Mouse (Mus musculus) MEL (cell line): ENCODE measurements around the gene Nucks1. TPM values are rescaled to one million over a fixed set of nuclear protein-coding genes. Genes with fewer than 3 reads are reported as not detected.
A peak's percentile ranks its signal among the peaks of the same experiment; 100 is the strongest.
"Not testable (repeated sequence)": the region's sequence is repeated elsewhere in the genome, so short reads cannot be mapped to it uniquely, and the experiment has no call there.

Experiments used
- DNase-seq: peaks from one replicate; pipeline ENCODE4 v3.0.0; 2011; ENCODE audit warnings: low read depth, low spot score
- H3K27ac ChIP-seq: 2 replicates; pipeline ENCODE4 v1.5.1; 2012; ENCODE audit warnings: low read depth, mild to moderate bottlenecking, control low read depth, low read length, moderate library complexity; ENCODE audit not compliant: control insufficient read depth
- H3K27me3 ChIP-seq, 2 experiments: fragments of 150-350 bp in 1 of 2; sonication (generic) in 1 of 2; 2 replicates each; pipeline ENCODE4 v1.6.1; 2012; ENCODE audit warnings: low read length in 2 of 2, mild to moderate bottlenecking in 2 of 2, improper control_type of control experiment in 1 of 2, moderate library complexity in 1 of 2; ENCODE audit not compliant: insufficient read depth in 2 of 2, control insufficient read depth in 1 of 2
- H3K36me3 ChIP-seq, 2 experiments: 2 replicates each; pipeline ENCODE4 v1.6.1; 2012 to 2014; ENCODE audit warnings: low read length in 2 of 2, improper control_type of control experiment in 1 of 2, inconsistent platforms in 1 of 2, mild to moderate bottlenecking in 1 of 2; ENCODE audit not compliant: insufficient read depth in 2 of 2, control insufficient read depth in 1 of 2
- H3K4me1 ChIP-seq, 2 experiments: fragments of 150-350 bp in 1 of 2; sonication (generic) in 1 of 2; 2 replicates each; pipeline ENCODE4 v1.6.1; 2012; ENCODE audit warnings: low read length in 2 of 2, improper control_type of control experiment in 1 of 2, mild to moderate bottlenecking in 1 of 2; ENCODE audit not compliant: insufficient read depth in 2 of 2, control insufficient read depth in 1 of 2
- H3K4me3 ChIP-seq, 2 experiments: fragments of 150-350 bp in 1 of 2; sonication (generic) in 1 of 2; 2 replicates each; pipeline ENCODE4 v1.5.1; 2012; ENCODE audit warnings: low read depth in 2 of 2, low read length in 2 of 2, mild to moderate bottlenecking in 2 of 2, moderate library complexity in 2 of 2, control low read depth in 1 of 2, improper control_type of control experiment in 1 of 2; ENCODE audit not compliant: control insufficient read depth in 1 of 2, insufficient read depth in 1 of 2
- H3K79me2 ChIP-seq: 2 replicates; pipeline ENCODE4 v1.6.1; 2012; ENCODE audit warnings: mild to moderate bottlenecking, low read length, moderate library complexity; ENCODE audit not compliant: control insufficient read depth, poor library complexity, insufficient read depth
- H3K9ac ChIP-seq: 2 replicates; pipeline ENCODE4 v1.6.1; 2012; ENCODE audit warnings: low read depth, mild to moderate bottlenecking, control low read depth, low read length, moderate library complexity; ENCODE audit not compliant: control insufficient read depth, poor library complexity, severe bottlenecking
- H3K9me3 ChIP-seq: fragments of 150-350 bp; sonication (generic); replicated peaks from 2 replicates; pipeline ENCODE4 v1.6.1; 2012; ENCODE audit warnings: mild to moderate bottlenecking, low read length, improper control_type of control experiment, moderate library complexity; ENCODE audit not compliant: insufficient read depth
- CHD1 ChIP-seq: IDR thresholded peaks from 2 replicates; pipeline ENCODE4 v1.6.1; 2012; ENCODE audit warnings: low read depth, mild to moderate bottlenecking, inconsistent platforms, low read length, improper control_type of control experiment
- CHD2 ChIP-seq: IDR thresholded peaks from 2 replicates; pipeline ENCODE4 v1.6.1; 2011; ENCODE audit warnings: low read length, improper control_type of control experiment
- E2F4 ChIP-seq: IDR thresholded peaks from 2 replicates; pipeline ENCODE4 v1.6.1; 2011; ENCODE audit warnings: low read depth, low read length, improper control_type of control experiment, borderline replicate concordance
- ELF1 ChIP-seq: IDR thresholded peaks from 2 replicates; pipeline ENCODE4 v1.6.1; 2014; ENCODE audit warnings: low read depth, mild to moderate bottlenecking, inconsistent platforms, low read length, improper control_type of control experiment, moderate library complexity
- EP300 ChIP-seq, 2 experiments: IDR thresholded peaks; 2 replicates each; pipeline ENCODE4 v1.6.1; 2011; ENCODE audit warnings: improper control_type of control experiment in 2 of 2, low read length in 2 of 2, low read depth in 1 of 2, mild to moderate bottlenecking in 1 of 2
- GABPA ChIP-seq: IDR thresholded peaks from 2 replicates; pipeline ENCODE4 v1.6.1; 2012; ENCODE audit warnings: low read depth, mild to moderate bottlenecking, inconsistent platforms, low read length, improper control_type of control experiment, moderate library complexity
- GATA1 ChIP-seq: IDR thresholded peaks from 2 replicates; pipeline ENCODE4 v1.6.1; 2011; ENCODE audit warnings: low read depth, low read length, improper control_type of control experiment
- HCFC1 ChIP-seq: IDR thresholded peaks from 2 replicates; pipeline ENCODE4 v1.6.1; 2012; ENCODE audit warnings: low read depth, mild to moderate bottlenecking, inconsistent platforms, low read length, improper control_type of control experiment, moderate library complexity
- MAX ChIP-seq: IDR thresholded peaks from 2 replicates; pipeline ENCODE4 v1.6.1; 2011; ENCODE audit warnings: low read length, improper control_type of control experiment
- MAZ ChIP-seq: IDR thresholded peaks from 2 replicates; pipeline ENCODE4 v1.6.1; 2012; ENCODE audit warnings: low read depth, mild to moderate bottlenecking, inconsistent platforms, low read length, improper control_type of control experiment
- MEF2A ChIP-seq: IDR thresholded peaks from 2 replicates; pipeline ENCODE4 v1.6.1; 2014; ENCODE audit warnings: low read depth, mild to moderate bottlenecking, inconsistent platforms, low read length, improper control_type of control experiment; ENCODE audit not compliant: poor library complexity, insufficient replicate concordance, severe bottlenecking; ENCODE audit errors: extremely low read depth
- MXI1 ChIP-seq: IDR thresholded peaks from 2 replicates; pipeline ENCODE4 v1.6.1; 2011; ENCODE audit warnings: mild to moderate bottlenecking, low read depth, low read length, improper control_type of control experiment
- NELFE ChIP-seq: IDR thresholded peaks from 2 replicates; pipeline ENCODE4 v1.6.1; 2011; ENCODE audit warnings: low read depth, low read length, improper control_type of control experiment
- POLR2A ChIP-seq, 2 experiments: IDR thresholded peaks; 2 replicates each; pipeline ENCODE4 v1.6.1; 2011 to 2012; ENCODE audit warnings: low read length in 2 of 2, mild to moderate bottlenecking in 2 of 2, control low read depth in 1 of 2, improper control_type of control experiment in 1 of 2, low read depth in 1 of 2, moderate library complexity in 1 of 2; ENCODE audit not compliant: control insufficient read depth in 1 of 2, insufficient read depth in 1 of 2, poor library complexity in 1 of 2
- POLR2AphosphoS2 ChIP-seq: IDR thresholded peaks from 2 replicates; pipeline ENCODE4 v1.6.1; 2011; ENCODE audit warnings: low read length, improper control_type of control experiment
- RCOR1 ChIP-seq: IDR thresholded peaks from 2 replicates; pipeline ENCODE4 v1.6.1; 2012; ENCODE audit warnings: low read depth, mild to moderate bottlenecking, inconsistent platforms, low read length, improper control_type of control experiment
- SIN3A ChIP-seq: IDR thresholded peaks from 2 replicates; pipeline ENCODE4 v1.6.1; 2012; ENCODE audit warnings: low read length, improper control_type of control experiment, inconsistent platforms
- TBP ChIP-seq: IDR thresholded peaks from 2 replicates; pipeline ENCODE4 v1.8.0; 2011; ENCODE audit warnings: low read depth, low read length, improper control_type of control experiment
- ZC3H11A ChIP-seq: IDR thresholded peaks from 2 replicates; pipeline ENCODE4 v1.6.1; 2012; ENCODE audit warnings: low read depth, mild to moderate bottlenecking, inconsistent platforms, low read length, improper control_type of control experiment
- ZKSCAN1 ChIP-seq: IDR thresholded peaks from 2 replicates; pipeline ENCODE4 v1.6.1; 2012; ENCODE audit warnings: low read depth, mild to moderate bottlenecking, inconsistent platforms, low read length, improper control_type of control experiment, moderate library complexity
- ZMIZ1 ChIP-seq: IDR thresholded peaks from 2 replicates; pipeline ENCODE4 v1.6.1; 2012; ENCODE audit warnings: low read depth, mild to moderate bottlenecking, inconsistent platforms, low read length, improper control_type of control experiment, moderate library complexity
- ZNF384 ChIP-seq: IDR thresholded peaks from 2 replicates; pipeline ENCODE4 v1.6.1; 2012; ENCODE audit warnings: low read depth, mild to moderate bottlenecking, inconsistent platforms, low read length, improper control_type of control experiment
- polyA plus RNA-seq, 2 experiments: library from polyadenylated mRNA; stranded (reverse) in 1 of 2; unstranded in 1 of 2; fragments of >175 nt in 1 of 2; fragments of >200 nt in 1 of 2; gene quantifications; 2 replicates each; pipeline versions ENCODE4 v1.2.1 to v1.2.4; 2012; ENCODE audit warnings: low replicate concordance in 2 of 2, low read depth in 1 of 2; ENCODE audit not compliant: insufficient read length in 2 of 2, insufficient read depth in 1 of 2, missing spikeins in 1 of 2
- total RNA-seq: library from RNA; depleted of rRNA; stranded (reverse); fragments of 300-350 nt; gene quantifications from 2 replicates; pipeline ENCODE4 v1.2.3, GENCODE M21; 2012

Nucks1 gene
- total and polyA plus RNA-seq, 3 experiments: 53.7 to 113 (median 84.0) TPM

- 0 out of 2 replicates have a peak, but pooled peaks have one; percentile 45 for TF ChIP-seq ELF1
- peak; percentile 91 for TF ChIP-seq GATA1
- peak; percentile 75 for TF ChIP-seq RCOR1
- no peak for TF ChIP-seq GABPA
- TF ChIP-seq E2F4: no peak
- TF ChIP-seq ZC3H11A: no peak
- no peak for TF ChIP-seq MEF2A
- TF ChIP-seq, all 39 proteins: peak for 12
Measured at GRCm38 (mm10) chr1:131908456-131908855, 1.9 kb upstream of the Nucks1 start (continued).

- not testable (repeated sequence) for H3K9me3 ChIP-seq, H3K27me3 ChIP-seq
- H3K4me1 ChIP-seq: peaks cover 11 to 29% of the 10 kb centered on the region in 2 experiments
- peak; percentile 59; the same call in 1 of the 2 replicates for TF ChIP-seq CHD1
- peak; percentile 66; the same call in 1 of the 2 replicates for TF ChIP-seq ZNF384
- TF ChIP-seq TBP: peak; percentile 15; the same call in 1 of the 2 replicates
- peak overlapping the region; percentile 27 to 52; a peak in 3 of 4 replicates for H3K4me3 ChIP-seq
- peak overlapping the region; percentile 95 for H3K27ac ChIP-seq
- H3K79me2 ChIP-seq: peaks cover 31% of the 10 kb centered on the region
- DNase-seq: peak; percentile 60
- H3K36me3 ChIP-seq: peaks cover 6 to 37% of the 10 kb centered on the region in 2 experiments
- peak overlapping the region; percentile 33 for H3K9ac ChIP-seq
Measured at GRCm38 (mm10) chr1:131909236-131909635, 1.1 kb upstream of the Nucks1 start.

GRCm38 (mm10) chr1:131910674-131911558, 582 bp downstream of the Nucks1 start:
- no peaks in the 10 kb centered on the region for H3K9me3 ChIP-seq
- peaks cover 48% of the 10 kb centered on the region for H3K79me2 ChIP-seq
- H3K4me3 ChIP-seq: peak overlapping the region; percentile 55 to 98
- no peaks in the 10 kb centered on the region for H3K27me3 ChIP-seq
- peak; percentile 90 for DNase-seq
- H3K9ac ChIP-seq: peak overlapping the region; percentile 99
- TF ChIP-seq HCFC1: peak; percentile 18; the same call in 1 of the 2 replicates
- TF ChIP-seq ZKSCAN1: no peak
- peak; percentile 50 for TF ChIP-seq NELFE
- peak; percentile 84 for TF ChIP-seq SIN3A
- peak; percentile 66; the same call in 1 of the 2 replicates for TF ChIP-seq POLR2AphosphoS2
- TF ChIP-seq MAX: peak; percentile 71
- peak; percentile 68; the same call in 1 of the 2 replicates for TF ChIP-seq MAZ
- peak; percentile 42; the same call in 1 of the 2 replicates for TF ChIP-seq CHD1
- no peak for TF ChIP-seq EP300 (IDR thresholded peaks at IDR 0.05; ENCODE audit: low read depth in 1 of 2, low read length in 2 of 2)
- TF ChIP-seq ZMIZ1: peak; percentile 57; the same call in 1 of the 2 replicates
- TF ChIP-seq MEF2A: no peak
- no peak for TF ChIP-seq TBP
- peak; percentile 45 to 68 for TF ChIP-seq POLR2A (IDR thresholded peaks at IDR 0.05; ENCODE audit: control insufficient read depth in 1 of 2, insufficient read depth in 1 of 2, low read depth in 1 of 2, low read length in 2 of 2, poor library complexity in 1 of 2)
- peak; percentile 53; the same call in 1 of the 2 replicates for TF ChIP-seq CHD2
- TF ChIP-seq MXI1: peak; percentile 96
- peaks cover 6 to 29% of the 10 kb centered on the region in 2 experiments; a peak in 3 of 4 replicates for H3K4me1 ChIP-seq
- peaks cover 12 to 50% of the 10 kb centered on the region in 2 experiments for H3K36me3 ChIP-seq
- peak overlapping the region; percentile 80 for H3K27ac ChIP-seq
